Mouse (Mus musculus): ENCODE data around the gene H2-DMb1. TPM values are rescaled to one million over a fixed set of nuclear protein-coding genes. Genes with fewer than 3 reads are reported as not detected.

The H2-DMb1 gene
- total RNA-seq, 2 experiments from 2014 or later: 1.1 to 1.7 TPM

- DNase-seq (ENCODE audit: extremely low spot score in 1 of 2, low spot score in 2 of 2): no peak
- H3K27ac ChIP-seq: no peak overlapping the region
- H3K4me3 ChIP-seq: no peak overlapping the region
- TF ChIP-seq CTCF (IDR thresholded peaks at IDR 0.05): peak; percentile 20; the same call in 1 of the 2 replicates
- intact Hi-C loops (cut with DNase I): no loop called here
Observed at GRCm38 (mm10) chr17:34164202-34164895, 11.5 kb downstream of the H2-DMb1 start.

GRCm38 (mm10) chr17:34165033-34165730 lies 12.3 kb downstream of the H2-DMb1 start:
- no peak for DNase-seq (ENCODE audit: extremely low spot score in 1 of 2, low spot score in 2 of 2)
- intact Hi-C loops (cut with DNase I): no loop called here
- no peak overlapping the region for H3K4me3 ChIP-seq
- no peak overlapping the region for H3K27ac ChIP-seq
- TF ChIP-seq CTCF (IDR thresholded peaks at IDR 0.05): peak; percentile 16; the same call in 1 of the 2 replicates

- Histone ChIP-seq H3K4me3 (no peak overlapping the region), H3K27ac (no peak overlapping the region)
- intact Hi-C loops (cut with DNase I): loop anchor here (1.0 to 2.0 kb wide), 2 partner anchors 34 to 68 kb away; no protein-coding TSS in a partner anchor
- no peak for DNase-seq (ENCODE audit: extremely low spot score in 1 of 2, low spot score in 2 of 2)
- peak; percentile 73 for TF ChIP-seq CTCF (IDR thresholded peaks at IDR 0.05)
Observed at GRCm38 (mm10) chr17:34169279-34169678, 16.4 kb downstream of the H2-DMb1 start.

- H3K4me3 ChIP-seq: no peak overlapping the region
- TF ChIP-seq CTCF (IDR thresholded peaks at IDR 0.05): no peak
- DNase-seq (ENCODE audit: extremely low spot score in 1 of 2, low spot score in 2 of 2): no peak
- H3K27ac ChIP-seq: no peak overlapping the region
- intact Hi-C loops (cut with DNase I): loop anchor here (1.0 to 2.0 kb wide), 5 partner anchors 34 to 240 kb away; no protein-coding TSS in a partner anchor
Observed at GRCm38 (mm10) chr17:34170487-34170876, 17.6 kb downstream of the H2-DMb1 start.

- DNase-seq (ENCODE audit: extremely low spot score in 1 of 2, low spot score in 2 of 2): peak; percentile 73 to 80
- peak; percentile 91 for TF ChIP-seq CTCF (IDR thresholded peaks at IDR 0.05)
- Histone ChIP-seq H3K27ac (no peak overlapping the region), H3K4me3 (no peak overlapping the region)
- intact Hi-C loops (cut with DNase I): loop anchor here (1.0 to 2.0 kb wide), 5 partner anchors 33 to 240 kb away; no protein-coding TSS in a partner anchor
Observed at GRCm38 (mm10) chr17:34170877-34171498, 18.1 kb downstream of the H2-DMb1 start.

GRCm38 (mm10) chr17:34172528-34172927 lies 19.7 kb downstream of the H2-DMb1 start:
- H3K4me3 ChIP-seq: no peak overlapping the region
- peak; percentile 17 for TF ChIP-seq CTCF (IDR thresholded peaks at IDR 0.05)
- H3K27ac ChIP-seq: no peak overlapping the region
- intact Hi-C loops (cut with DNase I): no loop called here
- no peak for DNase-seq (ENCODE audit: extremely low spot score in 1 of 2, low spot score in 2 of 2)

GRCm38 (mm10) chr17:34174075-34174474 lies 21.2 kb downstream of the H2-DMb1 start:
- intact Hi-C loops (cut with DNase I): no loop called here
- no peak overlapping the region for H3K4me3 ChIP-seq
- no peak overlapping the region for H3K27ac ChIP-seq
- no peak for TF ChIP-seq CTCF (IDR thresholded peaks at IDR 0.05)
- DNase-seq (ENCODE audit: extremely low spot score in 1 of 2, low spot score in 2 of 2): no peak

GRCm38 (mm10) chr17:34177179-34177578 lies 24.3 kb downstream of the H2-DMb1 start:
- intact Hi-C loops (cut with DNase I): no loop called here
- DNase-seq (ENCODE audit: extremely low spot score in 1 of 2, low spot score in 2 of 2): no peak
- Histone ChIP-seq H3K27ac (no peak overlapping the region), H3K4me3 (no peak overlapping the region)
- peak; percentile 29 for TF ChIP-seq CTCF (IDR thresholded peaks at IDR 0.05)

- intact Hi-C loops (cut with DNase I): no loop called here
- Histone ChIP-seq H3K27ac (no peak overlapping the region), H3K4me3 (no peak overlapping the region)
- TF ChIP-seq CTCF (IDR thresholded peaks at IDR 0.05): no peak
- no peak for DNase-seq (ENCODE audit: extremely low spot score in 1 of 2, low spot score in 2 of 2)
Observed at GRCm38 (mm10) chr17:34179019-34179418, 26.1 kb downstream of the H2-DMb1 start.

- TF ChIP-seq CTCF (IDR thresholded peaks at IDR 0.05): no peak
- Histone ChIP-seq H3K4me3 (no peak overlapping the region), H3K27ac (no peak overlapping the region)
- intact Hi-C loops (cut with DNase I): no loop called here
- no peak for DNase-seq (ENCODE audit: extremely low spot score in 1 of 2, low spot score in 2 of 2)
Observed at GRCm38 (mm10) chr17:34179913-34180859, 27.3 kb downstream of the H2-DMb1 start.

- Histone ChIP-seq H3K4me3 (no peak overlapping the region), H3K27ac (no peak overlapping the region)
- DNase-seq (ENCODE audit: extremely low spot score in 1 of 2, low spot score in 2 of 2): no peak
- intact Hi-C loops (cut with DNase I): no loop called here
- TF ChIP-seq CTCF (IDR thresholded peaks at IDR 0.05): no peak
Observed at GRCm38 (mm10) chr17:34183564-34184219, 30.8 kb downstream of the H2-DMb1 start.

Measured in left cerebral cortex, adult 2 months (tissue).